In genomic region chr10:99615779-99616178, GRCm38 (mm10) we compare ENCODE assay signal across 8 mouse cellular contexts.
DNase-seq lines count a peak whose midpoint lies in the region; ATAC-seq and TF ChIP-seq lines count a peak whose summit lies in the region.

No protein-coding gene starts in this region.

- no peak for TF ChIP-seq POLR2A in testis, adult 2 months (IDR thresholded peaks at IDR 0.05; ENCODE audit: control insufficient read depth, low read depth, low read length)

- H3K4me3 ChIP-seq in liver, embryonic 13.5 days (replicated peaks), result no peak overlapping the region
- no peak overlapping the region for H3K4me3 ChIP-seq in neural tube, embryonic 13.5 days
- H3K4me3 ChIP-seq in testis, adult 2 months (ENCODE audit: control insufficient read depth, low read depth, low read length), result no peak overlapping the region

- 12% methylated on average over 6 of the region's 6 CpGs for WGBS in liver, embryonic 13.5 days (ENCODE audit: insufficient replicate concordance)
- 14% methylated on average over 6 of the region's 6 CpGs for WGBS in neural tube, embryonic 13.5 days

- H3K27me3 ChIP-seq in liver, embryonic 13.5 days, result no peaks in the 10 kb centered on the region
- H3K27me3 ChIP-seq in neural tube, embryonic 13.5 days, result no peaks in the 10 kb centered on the region
- H3K27me3 ChIP-seq in testis, adult 2 months (ENCODE audit: control insufficient read depth, insufficient read depth, low read length), result no peaks in the 10 kb centered on the region

- no peak for ATAC-seq in liver, embryonic 13.5 days (ENCODE audit: low read depth)
- peak; percentile 62; the same call in 1 of the 2 replicates for ATAC-seq in neural tube, embryonic 13.5 days (ENCODE audit: low read depth)

- peak; percentile 90; the same call in 1 of the 2 replicates for TF ChIP-seq CTCF in testis, adult 2 months (IDR thresholded peaks at IDR 0.05; ENCODE audit: control insufficient read depth, insufficient read depth, insufficient replicate concordance, low read depth, low read length)

- H3K9ac ChIP-seq in liver, embryonic 13.5 days, result no peak overlapping the region
- H3K9ac ChIP-seq in neural tube, embryonic 13.5 days, result no peak overlapping the region

- no peak overlapping the region for H3K4me2 ChIP-seq in liver, embryonic 13.5 days
- H3K4me2 ChIP-seq in neural tube, embryonic 13.5 days, result no peak overlapping the region

- H3K9me3 ChIP-seq in liver, embryonic 13.5 days (replicated peaks), result no peaks in the 10 kb centered on the region
- H3K9me3 ChIP-seq in neural tube, embryonic 13.5 days, result no peaks in the 10 kb centered on the region

- DNase-seq in 416B (ENCODE audit: low read depth), result peak; percentile 91
- peak; percentile 77 to 94 for DNase-seq in adrenal gland, adult (ENCODE audit: inconsistent age in 2 of 2, low spot score in 1 of 2)
- DNase-seq in embryo, embryonic 10 days (ENCODE audit: low spot score), result peak; percentile 97
- peak; percentile 55 to 79 for DNase-seq in gastrocnemius, postnatal 36 days
- peak; percentile 95 for DNase-seq in kidney, postnatal 10 days
- DNase-seq in liver, embryonic 13.5 days, result peak; percentile 46

- no peaks in the 10 kb centered on the region for H3K4me1 ChIP-seq in liver, embryonic 13.5 days (replicated peaks)
- H3K4me1 ChIP-seq in neural tube, embryonic 13.5 days (replicated peaks), result no peaks in the 10 kb centered on the region
- no peaks in the 10 kb centered on the region; the same call in 1 of the 2 replicates for H3K4me1 ChIP-seq in testis, adult 2 months (ENCODE audit: control insufficient read depth, insufficient read depth, low read length)

- no peak overlapping the region for H3K27ac ChIP-seq in liver, embryonic 13.5 days
- no peak overlapping the region for H3K27ac ChIP-seq in neural tube, embryonic 13.5 days (replicated peaks)
- no peak overlapping the region for H3K27ac ChIP-seq in testis, adult 2 months (ENCODE audit: control insufficient read depth, insufficient read depth, low read depth, low read length)

- H3K36me3 ChIP-seq in liver, embryonic 13.5 days, result no peaks in the 10 kb centered on the region
- H3K36me3 ChIP-seq in neural tube, embryonic 13.5 days, result no peaks in the 10 kb centered on the region
- no peaks in the 10 kb centered on the region for H3K36me3 ChIP-seq in testis, adult 2 months (ENCODE audit: control insufficient read depth, insufficient read depth, low read length)

- intact Hi-C loops in gastrocnemius, postnatal 36 days (cut with DNase I), result loop anchor here (5.0 kb wide), 1 partner anchor 38 kb away; no protein-coding TSS in a partner anchor

Comparison
In these comparisons a context has a peak if more than half of its experiments do, and no peak if none do; other contexts are left out.
1. DNase-seq: peak in every context shown above with its lines; median percentile 97 in embryo, embryonic 10 days; 95 in kidney, postnatal 10 days; 91 in 416B; 86 in adrenal gland, adult; 67 in gastrocnemius, postnatal 36 days; 46 in liver, embryonic 13.5 days.